Mouse (Mus musculus) activated CD4-positive, CD25-positive, alpha-beta regulatory T cell, adult 4 months (primary cell): Measurements from ENCODE around the gene Kif2a. TPM values are rescaled to one million over a fixed set of nuclear protein-coding genes. Genes with fewer than 3 reads are reported as not detected.

Source experiments
- ATAC-seq: one replicate; pipeline ENCODE4 v1.8.0; 2017
- polyA plus RNA-seq, 2 experiments: library from polyadenylated mRNA; unstranded; fragments of 100-300 nt; shearing (Covaris generic); gene quantifications; one replicate each; pipeline ENCODE4 v1.2.1; 2017

Kif2a gene
- 10 to 100 TPM; 13.6 to 15.7 TPM for polyA plus RNA-seq

- ATAC-seq = peak; percentile 31
Observed at GRCm38 (mm10) chr13:107021461-107022265, at the start of gene Kif2a. TSS of gene Kif2a (minus strand) at chr13:107022126.

DNA sequence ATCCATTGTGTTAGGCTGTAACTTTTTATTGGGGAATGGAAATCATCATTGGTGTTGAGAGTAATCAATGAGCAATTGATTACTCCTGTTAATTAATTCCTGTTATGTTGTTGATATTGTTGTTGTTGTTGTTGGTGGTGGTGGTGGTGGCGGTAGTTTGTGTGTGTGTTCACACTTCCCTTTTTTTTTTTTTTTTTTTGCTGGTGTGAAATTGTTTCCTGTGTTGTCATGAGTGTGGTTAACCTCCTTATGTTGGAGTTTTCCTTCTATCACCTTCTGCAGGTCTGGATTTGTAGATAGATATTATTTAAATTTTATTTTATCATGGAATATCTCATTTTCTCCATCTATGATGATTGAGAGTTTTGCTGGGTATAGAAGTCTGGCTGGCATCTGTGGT lies 47.1 kb upstream of the Kif2a start:
- no peak for ATAC-seq

DNA sequence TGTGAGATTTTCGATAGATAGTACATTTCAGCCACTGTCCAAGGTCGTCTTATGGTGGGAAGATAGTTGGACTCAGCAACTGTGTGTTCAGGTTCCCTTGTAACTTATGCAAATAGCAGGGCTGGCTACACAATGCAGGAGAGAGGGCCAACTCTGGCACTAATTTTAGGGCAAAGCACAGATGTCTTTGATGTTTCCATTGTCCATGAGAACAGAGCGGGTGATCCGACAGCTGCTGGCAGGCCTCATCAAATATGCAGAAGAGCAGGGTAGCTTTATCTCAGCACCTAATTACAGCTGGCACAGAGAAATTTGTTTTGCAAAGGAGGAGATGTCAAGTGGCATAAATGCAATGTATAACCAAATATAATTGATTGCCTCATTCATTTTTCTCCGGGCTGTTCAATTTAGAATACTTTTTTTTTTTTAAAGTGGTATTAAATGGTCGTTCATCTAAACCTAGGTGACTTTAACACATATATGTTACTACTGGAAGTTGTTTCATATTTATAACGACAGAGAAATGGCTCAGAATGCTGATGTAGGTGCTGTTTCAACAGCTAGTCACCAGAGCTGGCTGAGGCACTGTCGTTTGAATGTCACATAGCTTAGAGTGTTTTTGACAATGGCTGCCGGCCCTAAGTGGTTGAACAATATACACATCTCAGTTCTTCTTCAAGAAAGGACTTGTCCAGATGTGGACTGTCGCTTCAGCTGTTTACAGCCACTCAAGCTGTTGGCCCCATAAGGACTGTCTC lies 43.4 kb upstream of the Kif2a start:
- ATAC-seq = no peak

DNA sequence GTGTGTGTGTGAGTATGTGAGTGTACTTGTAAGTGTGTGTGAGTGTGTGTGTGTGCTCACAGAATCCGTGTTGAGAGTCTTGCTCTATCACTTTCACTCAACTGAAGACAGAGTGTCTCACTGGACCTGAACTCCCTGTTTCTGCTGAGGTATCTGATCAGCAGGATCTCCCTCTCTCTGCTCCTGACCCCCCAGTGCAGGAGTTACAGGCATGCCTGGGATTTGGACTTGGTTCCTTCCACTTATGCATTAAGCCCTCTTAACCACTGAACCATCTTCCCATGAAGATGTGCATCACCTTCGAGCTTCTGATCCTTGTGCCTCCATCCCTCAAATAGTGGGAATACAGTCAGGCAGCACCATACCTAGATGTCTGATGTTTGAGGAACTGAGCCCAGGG lies 42.3 kb upstream of the Kif2a start:
- no peak for ATAC-seq

- no peak for ATAC-seq
Observed at GRCm38 (mm10) chr13:107063115-107063807, 41.3 kb upstream of the Kif2a start.

DNA sequence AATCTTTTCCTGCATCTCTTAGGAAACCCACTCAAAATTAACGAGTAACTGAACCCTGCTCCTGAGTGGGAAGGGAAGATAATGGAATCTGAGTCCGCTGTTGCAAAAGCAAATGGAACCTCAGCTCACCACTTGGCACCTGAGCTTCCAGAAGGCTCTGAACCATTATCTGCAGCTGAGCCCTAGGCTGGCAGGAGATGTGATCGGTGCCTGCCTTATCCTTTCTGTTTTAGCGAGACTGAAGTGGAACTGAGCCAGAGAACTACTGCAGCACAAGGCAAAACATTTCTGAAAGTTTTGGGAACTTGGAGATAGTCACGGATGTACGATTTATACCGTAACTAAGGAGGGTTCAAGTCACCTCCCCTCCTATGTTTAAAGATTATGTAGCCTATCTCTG lies 38.2 kb upstream of the Kif2a start:
- ATAC-seq = no peak

DNA sequence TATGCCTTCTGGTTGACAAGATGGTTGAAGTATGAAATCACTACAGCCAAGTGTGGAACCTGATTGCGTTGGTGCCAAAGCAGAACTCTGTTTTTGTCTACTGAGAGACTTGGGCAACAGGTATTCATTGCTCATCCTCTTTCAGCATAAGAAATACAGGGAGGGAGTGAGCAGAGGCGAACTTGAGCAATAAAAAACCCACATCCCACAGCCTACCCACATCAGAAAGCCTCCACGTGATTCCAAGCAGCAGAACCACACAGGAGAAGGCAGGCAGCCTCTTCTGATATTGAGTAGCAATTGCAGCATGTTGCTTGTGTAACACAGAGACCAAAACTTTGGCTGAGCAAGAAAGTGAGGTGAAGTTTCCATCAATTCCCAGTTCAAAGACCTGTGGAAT lies 37.5 kb upstream of the Kif2a start:
- ATAC-seq = peak; percentile 78

- ATAC-seq = peak; percentile 96
Observed at GRCm38 (mm10) chr13:107056318-107056717, 34.4 kb upstream of the Kif2a start.

DNA sequence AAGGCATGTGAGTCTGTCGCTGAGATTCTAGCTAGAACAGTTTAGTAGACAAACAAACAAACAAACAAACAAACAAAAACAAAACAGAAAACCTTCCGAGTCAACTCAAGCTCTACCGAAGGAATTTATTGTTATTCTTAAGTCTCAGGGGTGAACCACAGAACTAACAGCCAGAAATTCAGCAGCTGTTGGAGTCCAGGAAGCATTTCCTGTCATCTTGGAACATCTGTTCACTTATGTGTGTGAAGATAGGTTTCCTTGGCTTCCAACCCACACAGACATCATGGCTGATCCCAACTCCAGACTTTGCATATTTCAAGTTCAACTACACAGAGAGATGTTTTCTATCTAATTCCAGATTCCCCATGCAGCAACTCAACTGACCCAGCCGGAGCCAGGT lies 32.6 kb upstream of the Kif2a start:
- ATAC-seq = no peak

DNA sequence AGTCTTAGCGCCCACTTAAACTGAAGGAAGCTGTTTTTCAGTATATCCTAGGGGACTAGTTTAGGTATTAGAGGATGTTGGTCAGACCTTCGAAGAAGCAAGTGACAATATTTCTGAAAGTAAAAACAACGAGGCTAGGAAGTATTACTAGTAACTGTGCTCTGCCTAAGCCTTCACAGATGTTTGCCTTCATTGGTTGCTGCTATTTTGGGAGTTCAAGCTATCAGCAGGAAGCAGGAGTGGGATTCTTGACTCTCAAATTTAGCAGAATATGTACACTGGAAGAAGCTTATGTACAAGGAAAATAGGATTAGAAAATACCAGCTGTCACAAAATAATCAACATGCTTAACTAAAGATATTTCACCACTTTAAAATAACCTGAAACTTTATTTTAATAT lies 29.4 kb upstream of the Kif2a start:
- ATAC-seq = no peak

GRCm38 (mm10) chr13:107044229-107044628 lies 22.3 kb upstream of the Kif2a start:
- no peak for ATAC-seq

DNA sequence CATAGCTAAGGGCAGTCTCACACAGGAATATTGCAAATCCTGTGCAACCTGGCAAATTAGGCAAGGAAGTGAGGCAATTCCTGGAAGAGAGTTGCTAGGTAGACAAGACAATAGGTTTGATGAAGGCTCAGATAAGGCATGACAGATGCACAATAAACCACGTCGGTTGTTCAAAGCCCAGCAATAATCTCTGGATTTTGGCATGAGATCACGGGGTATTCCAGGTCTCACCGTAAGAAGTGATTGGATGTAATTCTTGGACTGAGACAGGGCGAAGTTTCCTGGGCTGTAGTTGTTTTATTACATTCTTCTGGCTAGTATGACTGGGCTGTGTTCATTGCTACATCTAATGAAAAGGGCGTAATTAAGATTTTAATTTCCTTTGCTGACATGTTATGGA lies 20.6 kb upstream of the Kif2a start:
- no peak for ATAC-seq

DNA sequence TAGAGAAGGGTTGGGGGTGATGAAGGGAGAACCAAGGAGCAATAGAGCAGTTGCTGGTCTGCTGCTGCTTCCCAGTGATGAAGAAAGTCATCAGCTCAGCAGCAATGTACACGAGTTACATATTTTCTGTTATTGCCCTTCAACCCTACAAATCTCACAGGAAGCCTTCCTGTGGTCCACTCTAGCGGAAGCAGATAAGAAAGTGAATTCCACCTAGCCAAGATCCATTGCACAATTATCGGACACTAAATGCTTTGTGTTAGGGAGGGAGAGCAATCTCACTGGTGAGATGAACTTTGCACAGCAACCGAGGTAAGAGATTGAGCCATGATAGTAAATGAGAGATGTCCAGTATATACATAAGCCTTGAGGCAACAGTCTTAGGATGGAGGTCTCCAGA lies 17.6 kb upstream of the Kif2a start:
- no peak for ATAC-seq

- ATAC-seq = no peak
Observed at GRCm38 (mm10) chr13:107038346-107038745, 16.4 kb upstream of the Kif2a start.

DNA sequence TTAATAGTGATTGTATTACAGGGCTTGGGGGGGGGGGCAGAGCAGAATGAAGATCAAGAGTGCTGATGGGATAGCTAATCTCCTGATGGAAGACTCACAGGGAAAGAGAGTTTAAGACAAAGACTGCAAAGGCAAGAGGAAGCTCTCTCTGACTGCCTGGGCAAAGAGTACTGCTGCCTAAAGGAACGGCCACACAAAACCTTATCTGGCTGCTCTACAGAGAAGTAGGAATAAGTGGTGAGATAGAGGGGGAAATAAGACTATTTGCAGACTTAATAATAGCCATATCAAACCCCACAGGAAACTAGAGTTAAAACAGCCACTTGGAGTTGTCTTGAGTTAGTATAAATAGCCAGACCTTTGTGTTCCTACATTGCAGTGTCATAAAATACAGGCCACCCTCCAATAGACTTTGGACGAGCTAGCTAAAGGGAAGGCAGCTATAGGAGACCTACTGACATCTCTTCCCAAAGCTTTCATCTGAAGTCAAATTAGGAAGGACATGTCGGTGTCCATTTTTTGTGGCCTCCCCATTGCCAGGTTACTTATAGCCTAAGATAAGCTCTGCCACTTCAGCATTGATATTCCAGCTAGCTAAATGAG lies 13.7 kb upstream of the Kif2a start:
- ATAC-seq = no peak

DNA sequence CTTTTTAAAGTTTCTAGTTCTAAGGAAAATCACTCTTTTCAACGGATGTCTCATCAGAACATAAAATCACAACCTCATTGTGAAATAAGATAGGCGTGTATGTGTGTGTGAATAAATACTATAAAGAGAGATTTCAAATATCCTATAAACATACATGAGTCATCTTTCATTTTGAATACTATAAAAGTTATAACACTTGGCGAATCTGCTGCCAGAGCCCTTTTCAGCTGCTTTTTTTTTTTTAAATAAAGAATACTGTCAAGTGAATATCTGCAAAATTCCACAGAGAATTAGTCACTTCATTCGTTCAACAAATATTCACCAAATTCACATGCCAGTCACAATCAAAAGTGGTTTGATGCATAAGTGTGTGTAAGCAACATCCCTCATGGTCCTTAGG lies 13.2 kb upstream of the Kif2a start:
- ATAC-seq = no peak

DNA sequence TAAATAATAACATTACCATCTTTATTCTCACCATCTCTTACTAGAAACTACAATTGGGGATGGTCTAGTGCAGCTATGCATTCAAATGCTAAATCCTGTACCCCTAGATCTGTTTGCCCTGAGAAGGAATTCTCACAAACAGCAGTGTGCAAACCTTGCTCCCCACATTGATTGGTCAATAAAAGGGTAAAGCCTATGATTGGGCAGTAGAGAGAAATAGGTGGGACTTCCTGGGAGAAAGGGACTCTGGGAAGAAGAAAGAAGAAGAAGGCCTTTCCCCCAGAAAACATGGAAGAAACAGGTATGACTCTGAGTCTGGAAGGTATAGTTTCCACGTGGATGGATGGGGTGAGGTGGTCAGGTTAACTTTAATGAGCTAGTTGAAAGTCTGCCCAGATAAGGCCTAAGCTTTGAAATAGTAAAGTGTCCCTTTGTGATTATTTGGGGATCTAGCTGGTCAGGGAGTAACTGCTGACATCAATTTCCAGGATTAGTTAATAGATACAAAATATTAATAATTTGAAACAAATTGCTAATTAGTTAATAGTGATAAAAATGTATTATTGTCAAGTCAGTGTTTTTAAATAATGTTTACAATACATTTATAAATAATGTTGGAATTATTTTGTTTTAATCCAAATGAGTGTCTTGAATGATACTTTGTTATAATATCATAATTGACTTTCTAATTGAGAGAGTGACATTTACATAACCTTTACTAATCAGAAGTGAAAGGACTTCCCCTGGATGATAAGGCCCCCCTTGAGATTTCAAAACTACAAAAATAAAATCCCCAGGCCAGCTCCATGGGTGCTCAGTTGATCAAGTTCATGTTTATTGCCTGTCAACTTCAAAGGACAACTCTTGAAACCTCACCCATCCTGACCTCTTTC lies 12.3 kb upstream of the Kif2a start:
- no peak for ATAC-seq

DNA sequence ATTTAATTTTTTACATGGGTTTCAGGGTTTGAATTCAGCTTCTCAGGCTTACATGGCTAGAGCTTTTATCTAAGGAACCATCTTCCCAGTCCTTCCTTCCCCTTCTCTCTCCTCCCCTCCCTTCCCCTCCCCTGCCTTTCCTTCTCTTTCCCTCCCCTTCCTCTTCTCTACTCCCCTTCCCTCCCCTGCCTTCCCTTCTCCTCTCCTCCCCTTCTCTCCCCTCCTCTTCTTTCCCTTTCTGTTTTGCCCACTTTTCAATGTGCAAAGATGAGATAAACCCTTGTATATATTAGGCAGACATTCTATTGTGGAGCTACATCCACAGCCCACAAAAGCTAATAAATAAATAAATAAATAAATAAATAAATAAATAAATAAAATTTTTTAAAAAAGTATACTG lies 9.3 kb upstream of the Kif2a start:
- ATAC-seq = no peak

- ATAC-seq = no peak
Observed at GRCm38 (mm10) chr13:107027218-107027617, 5.3 kb upstream of the Kif2a start.

DNA sequence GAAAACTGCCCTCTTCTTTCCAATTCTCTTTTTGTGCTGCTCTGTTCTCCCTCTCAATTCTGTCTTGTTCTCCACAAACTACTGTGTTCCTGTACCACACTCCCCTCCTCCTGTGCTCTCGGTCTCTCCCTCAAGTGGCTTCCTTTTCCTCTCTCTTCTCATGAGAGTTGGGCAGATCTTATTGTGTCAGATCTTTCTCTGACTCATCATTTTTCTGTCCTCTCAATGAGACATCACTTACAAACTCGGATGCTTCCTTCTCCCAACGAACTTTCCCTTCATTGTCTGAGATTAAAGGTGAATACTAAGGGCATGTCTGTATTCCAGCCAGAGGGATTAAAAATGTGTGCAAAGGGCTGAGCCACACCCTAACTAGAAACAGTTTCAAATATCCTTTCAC lies 3.7 kb upstream of the Kif2a start:
- no peak for ATAC-seq

GRCm38 (mm10) chr13:107022266-107023171 lies 593 bp upstream of the Kif2a start:
- peak; percentile 70 for ATAC-seq
